Mouse (Mus musculus) myocyte (in vitro differentiated cells): ENCODE measurements around the gene Rnf152.

Experiments used
- CEBPB ChIP-seq: IDR thresholded peaks from 2 replicates; pipeline ENCODE4 v1.6.1; 2011; ENCODE audit warnings: mild to moderate bottlenecking, moderate library complexity; ENCODE audit not compliant: poor library complexity, insufficient read depth, severe bottlenecking
- E2F4 ChIP-seq: IDR thresholded peaks from one replicate; pipeline ENCODE4 v1.6.1; 2011; ENCODE audit warnings: mild to moderate bottlenecking, control low read depth, moderate library complexity; ENCODE audit not compliant: insufficient read depth
- MAX ChIP-seq: IDR thresholded peaks from one replicate; pipeline ENCODE4 v1.6.1; 2011; ENCODE audit warnings: low read depth, mild to moderate bottlenecking, control low read depth
- MYOG ChIP-seq, 3 experiments: IDR thresholded peaks; one replicate each; pipeline ENCODE4 v1.6.1; 2011; ENCODE audit warnings: control low read depth in 2 of 3, low read depth in 2 of 3, mild to moderate bottlenecking in 2 of 3; ENCODE audit not compliant: insufficient read length in 2 of 3, control insufficient read depth in 1 of 3, insufficient read depth in 1 of 3
- POLR2A ChIP-seq: IDR thresholded peaks from one replicate; pipeline ENCODE4 v1.6.1; 2011; ENCODE audit warnings: low read depth, mild to moderate bottlenecking, control low read depth, moderate library complexity; ENCODE audit not compliant: insufficient read length
- POLR2AphosphoS2 ChIP-seq: IDR thresholded peaks from one replicate; pipeline ENCODE4 v1.6.1; 2011; ENCODE audit warnings: low read depth, control low read depth; ENCODE audit not compliant: insufficient read length
- REST ChIP-seq: IDR thresholded peaks from one replicate; pipeline ENCODE4 v1.6.1; 2011; ENCODE audit warnings: mild to moderate bottlenecking, control low read depth, moderate library complexity; ENCODE audit not compliant: insufficient read depth, insufficient read length
- SRF ChIP-seq: IDR thresholded peaks from one replicate; pipeline ENCODE4 v1.6.1; 2011; ENCODE audit warnings: low read depth; ENCODE audit not compliant: control insufficient read depth, insufficient read length
- TCF12 ChIP-seq: IDR thresholded peaks from one replicate; pipeline ENCODE4 v1.6.1; 2011; ENCODE audit warnings: mild to moderate bottlenecking, control low read depth; ENCODE audit not compliant: poor library complexity, insufficient read depth, severe bottlenecking
- TCF3 ChIP-seq: IDR thresholded peaks from one replicate; pipeline ENCODE4 v1.6.1; 2011; ENCODE audit warnings: low read depth, control low read depth; ENCODE audit not compliant: insufficient read length
- USF1 ChIP-seq: IDR thresholded peaks from one replicate; pipeline ENCODE4 v1.6.1; 2011; ENCODE audit warnings: low read depth, mild to moderate bottlenecking, control low read depth, moderate library complexity

GRCm38 (mm10) chr1:105342305-105342704, 14.2 kb downstream of the Rnf152 start:
- TF ChIP-seq POLR2A (no peak), SRF (no peak), REST (no peak), TCF3 (no peak), MYOG (IDR thresholded peaks at IDR 0.05; ENCODE audit: control insufficient read depth in 1 of 3, insufficient read depth in 1 of 3, insufficient read length in 2 of 3, low read depth in 2 of 3) (no peak), POLR2AphosphoS2 (no peak), E2F4 (no peak), TCF12 (no peak), MAX (no peak), USF1 (no peak), CEBPB (no peak)
